Mouse (Mus musculus) erythroblast, embryonic 14.5 days (primary cell): Measurements from ENCODE around the gene Hist1h3h.

ENCODE experiments used
- GATA1 ChIP-seq: IDR thresholded peaks from 2 replicates; pipeline ENCODE4 v1.6.1; 2012; ENCODE audit warnings: low read length, inconsistent platforms, mixed read lengths
- TAL1 ChIP-seq: IDR thresholded peaks from 3 replicates; pipeline ENCODE4 v1.6.1; 2012; ENCODE audit warnings: low read length, inconsistent platforms, mixed read lengths

DNA sequence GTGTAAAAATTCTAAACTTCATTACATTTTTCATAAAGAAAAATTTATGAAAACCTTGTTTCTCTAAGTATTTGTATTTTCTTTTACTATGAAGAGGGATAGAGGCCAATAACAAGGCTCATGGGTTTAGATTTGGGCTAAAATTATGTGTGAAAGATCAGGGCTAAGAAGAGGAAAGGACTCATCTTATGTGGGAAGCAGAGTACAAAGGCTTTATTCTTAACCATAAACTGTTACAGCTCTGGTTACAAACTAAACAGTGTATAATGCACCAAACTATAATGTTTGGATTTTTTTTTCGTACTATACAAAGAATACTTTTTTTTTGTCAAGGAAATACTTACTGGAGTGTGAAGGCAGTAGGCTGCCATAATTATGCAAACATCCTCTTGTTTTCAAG lies 38.2 kb downstream of the Hist1h3h start:
- no peak for TF ChIP-seq TAL1
- no peak for TF ChIP-seq GATA1
